Mouse (Mus musculus) CH12F3 (cell line): ENCODE results near the gene Ptgds.

Experiments used
- in situ Hi-C: fragments of 300-500 bp; cut with MboI; formaldehyde crosslinking; loops from 2 replicates; pipeline ENCODE4 v1.14.3; 2020; ENCODE audit warnings: low sequenced_read_pairs

Gene Ptgds

DNA sequence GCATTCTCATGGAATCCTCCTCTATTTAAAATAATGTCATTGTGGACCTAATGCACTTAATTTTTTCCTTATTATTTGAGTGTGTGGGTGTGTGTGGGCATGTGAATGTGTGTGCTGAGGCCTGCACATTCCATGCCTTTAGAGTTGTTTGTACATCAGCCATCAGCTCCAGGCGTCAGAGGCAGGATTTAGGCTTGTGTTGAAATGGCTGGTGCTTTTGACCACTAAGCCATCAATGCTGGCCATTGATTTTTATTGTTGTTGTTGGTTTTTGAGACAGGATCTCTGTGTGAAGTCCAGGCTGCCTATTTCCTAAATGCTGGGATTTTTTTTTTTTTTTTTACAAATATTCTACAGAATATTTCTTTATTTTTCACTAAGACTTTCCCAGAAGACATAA is 16.9 kb downstream of the Ptgds start:
- in situ Hi-C loops: no loop called here

DNA sequence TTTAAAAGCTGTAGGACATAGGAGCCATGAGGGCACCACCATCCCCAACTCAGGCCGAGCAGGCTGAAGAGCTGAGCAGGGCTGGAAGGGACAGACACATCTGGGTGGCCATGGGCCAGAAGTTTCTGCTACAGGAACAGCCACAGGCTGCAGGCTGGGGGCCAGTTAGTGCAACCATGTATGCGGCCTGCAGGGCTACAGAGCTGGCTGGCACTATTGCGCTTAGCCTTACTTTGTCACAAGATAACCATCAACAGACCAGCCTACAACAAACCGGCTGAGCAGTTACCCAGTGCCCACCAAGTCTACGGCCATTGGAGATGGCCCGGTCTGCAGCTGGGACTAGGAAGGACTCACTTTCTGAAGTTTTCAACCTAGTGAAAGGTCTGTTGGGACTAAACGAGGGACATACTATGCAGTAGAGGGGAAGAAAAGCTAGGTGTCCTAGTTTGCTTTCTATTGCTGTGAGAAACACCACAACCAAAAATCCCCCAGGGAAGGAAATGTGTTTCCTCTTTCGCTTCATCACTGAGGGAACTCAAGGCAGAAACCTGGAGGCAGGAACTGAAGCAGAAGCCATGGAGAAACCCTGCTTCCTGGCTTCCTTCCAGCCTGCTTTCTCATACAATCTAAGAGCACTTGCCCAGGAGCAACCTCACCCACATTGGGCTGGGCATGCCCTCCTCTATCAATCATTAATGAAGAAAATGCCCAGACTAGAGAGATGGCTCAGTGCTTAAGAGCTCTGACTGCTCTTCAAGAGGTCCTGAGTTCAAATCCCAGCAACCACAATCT is 18.8 kb downstream of the Ptgds start:
- in situ Hi-C loops: no loop called here

DNA sequence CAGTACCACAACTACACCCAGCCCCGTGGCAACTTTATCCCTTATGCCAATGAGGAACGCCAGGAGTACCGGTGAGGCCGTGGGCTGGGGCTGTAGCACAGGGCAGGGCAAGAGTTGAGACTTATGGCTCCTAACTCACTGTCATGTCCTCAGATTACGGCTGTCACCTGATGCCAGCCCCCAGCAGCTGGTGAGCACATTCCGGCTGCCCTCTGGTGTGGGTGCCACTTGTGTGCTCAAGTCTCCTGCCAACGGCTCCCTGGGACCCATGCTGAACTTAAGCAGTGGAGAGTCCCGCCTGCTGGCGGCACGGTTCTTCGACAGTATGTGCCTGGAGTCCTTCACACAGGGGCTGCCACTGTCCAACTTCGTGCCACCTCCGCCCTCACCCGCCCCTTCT is 27.2 kb downstream of the Ptgds start:
- in situ Hi-C loops: no loop called here

DNA sequence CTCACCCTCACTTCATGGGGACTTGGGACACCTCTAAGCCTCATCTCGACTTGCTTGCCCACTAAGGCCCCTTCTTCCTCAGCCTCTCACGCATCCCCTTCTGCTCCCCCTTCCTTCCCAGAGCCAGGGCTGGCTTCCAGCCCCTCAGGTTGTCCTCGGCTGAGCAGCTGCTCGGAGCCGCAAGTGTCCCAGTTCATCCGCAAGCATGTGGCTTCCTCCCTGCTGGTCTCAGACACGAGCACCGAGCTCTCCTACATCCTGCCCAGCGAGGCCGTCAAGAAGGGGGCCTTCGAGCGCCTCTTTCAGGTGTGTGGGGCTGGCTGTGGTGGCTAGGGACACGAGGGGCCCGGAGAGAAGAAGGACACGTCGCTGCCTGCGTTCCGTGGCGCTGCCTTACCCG is 28.8 kb downstream of the Ptgds start:
- in situ Hi-C loops: no loop called here

DNA sequence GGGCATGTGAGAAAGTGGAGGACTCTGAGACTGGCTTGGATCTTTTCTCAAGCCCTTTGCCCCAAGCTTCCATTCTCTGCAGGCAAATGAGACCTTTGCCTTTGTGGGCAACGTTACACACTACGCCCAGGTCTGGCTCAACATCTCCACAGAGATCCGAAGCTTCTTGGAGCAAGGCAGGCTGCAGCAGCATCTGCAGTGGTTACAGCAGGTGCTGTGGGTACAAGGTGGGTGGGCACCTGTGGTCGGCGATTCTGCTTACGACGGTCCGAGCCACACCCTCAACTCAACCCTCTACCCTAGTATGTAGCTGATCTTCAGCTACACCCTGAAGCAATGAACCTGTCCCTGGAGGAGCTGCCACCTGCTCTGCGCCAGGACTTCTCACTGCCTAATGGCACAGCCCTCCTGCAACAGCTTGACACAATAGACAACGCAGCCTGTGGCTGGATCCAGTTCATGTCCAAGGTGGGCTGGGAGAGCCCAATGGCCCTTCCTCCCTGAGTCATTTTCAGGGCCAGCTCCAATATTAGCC is 33.5 kb downstream of the Ptgds start:
- in situ Hi-C loops: no loop called here

DNA sequence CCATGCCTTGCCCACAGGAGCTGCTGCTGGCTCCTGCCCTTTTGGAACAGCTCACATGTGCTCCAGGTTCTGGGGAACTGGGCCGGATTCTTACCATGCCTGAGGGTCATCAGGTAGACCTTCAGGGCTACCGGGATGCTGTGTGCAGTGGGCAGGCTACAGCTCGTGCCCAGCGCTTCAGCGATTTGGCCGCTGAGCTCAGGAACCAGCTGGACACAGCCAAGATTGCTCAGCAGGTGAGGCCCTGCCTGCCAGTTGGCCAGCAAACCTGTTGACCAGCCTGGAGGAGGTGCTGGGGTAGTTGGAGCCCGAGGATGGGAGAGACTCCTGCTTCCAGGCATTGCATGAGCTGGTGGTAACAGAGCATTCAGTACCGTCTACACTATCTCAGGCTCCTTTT is 35.6 kb downstream of the Ptgds start:
- in situ Hi-C loops: no loop called here

DNA sequence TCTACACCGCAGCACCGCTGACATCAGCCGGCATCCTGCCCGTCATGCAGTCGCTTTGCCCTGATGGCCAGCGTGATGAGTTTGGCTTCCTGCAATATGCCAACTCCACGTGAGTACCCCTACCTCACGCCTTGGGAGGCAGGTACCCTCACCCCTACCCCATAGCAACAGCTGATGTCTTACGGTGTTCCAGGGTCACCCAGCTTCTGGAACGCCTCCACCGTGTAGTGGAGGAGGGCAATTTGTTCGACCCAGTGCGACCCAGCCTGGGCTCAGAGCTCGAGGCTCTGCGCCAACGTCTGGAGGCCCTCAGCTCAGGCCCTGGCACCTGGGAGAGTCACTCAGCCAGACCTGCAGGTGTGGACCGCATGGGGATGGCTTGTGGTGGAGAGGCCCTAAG is 36.7 kb downstream of the Ptgds start:
- in situ Hi-C loops: no loop called here

DNA sequence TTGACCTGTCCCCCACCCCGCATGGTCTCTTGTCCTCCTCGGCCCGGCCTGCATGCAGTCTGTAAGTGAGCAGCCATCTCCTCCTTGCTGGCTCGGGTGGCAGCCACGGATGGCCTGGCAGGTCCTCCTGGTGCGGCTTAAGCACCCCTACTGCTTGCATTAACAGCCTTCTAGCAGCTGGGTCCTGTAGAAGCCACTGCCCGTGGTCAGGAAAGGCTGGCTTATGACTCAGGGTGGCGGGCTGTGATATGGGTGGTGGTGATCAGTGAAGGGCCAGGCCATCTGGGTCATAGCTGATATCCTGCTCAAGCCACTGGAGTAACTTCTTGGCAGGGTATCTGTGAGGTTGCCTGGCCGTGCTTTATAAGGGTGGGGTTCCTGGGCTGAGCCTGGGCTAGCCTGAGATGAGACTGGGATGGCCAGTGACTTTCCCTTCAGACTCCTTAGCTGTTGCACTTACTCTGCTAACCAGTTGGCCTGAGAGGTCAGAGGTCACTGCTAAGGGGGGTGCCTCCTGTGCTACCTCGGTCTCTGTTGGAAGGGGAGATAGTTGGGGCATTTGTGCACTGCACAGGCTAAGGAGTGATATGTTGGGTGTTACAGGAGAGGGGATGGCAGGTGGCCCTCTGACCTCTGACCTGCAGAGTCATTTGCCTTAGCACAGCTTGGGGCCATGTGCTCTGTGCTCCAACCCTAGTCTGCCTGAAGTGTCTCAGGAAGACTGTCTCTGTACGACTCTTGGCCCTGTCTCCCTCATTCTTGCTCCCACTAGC is 37.3 kb downstream of the Ptgds start:
- in situ Hi-C loops: no loop called here

DNA sequence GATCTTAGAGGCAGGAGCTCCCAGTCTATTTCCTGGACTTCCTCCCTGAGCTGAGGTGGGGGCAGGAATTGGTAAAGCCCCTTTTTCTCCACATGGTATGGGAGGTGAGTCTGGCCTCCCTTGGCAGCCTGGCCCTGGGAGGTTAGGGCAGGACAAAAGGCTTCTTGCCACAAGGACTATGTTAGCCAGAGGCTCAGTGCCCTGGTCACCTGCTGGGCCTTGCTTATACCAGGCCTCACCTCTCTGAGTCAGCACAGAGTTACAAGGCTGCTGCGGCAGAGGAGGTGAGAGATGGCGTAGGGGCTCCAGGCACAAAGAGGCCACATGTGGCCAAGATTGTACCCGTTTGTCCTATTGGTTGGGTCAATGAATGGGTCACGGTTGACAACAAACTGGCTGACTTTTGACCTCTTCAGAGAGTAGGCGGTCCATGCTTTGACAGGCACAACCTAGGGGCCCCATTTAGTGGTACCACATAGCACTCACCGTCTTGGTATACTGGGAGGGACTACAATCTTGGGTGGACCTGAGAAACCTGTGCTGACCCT is 38.5 kb downstream of the Ptgds start:
- in situ Hi-C loops: no loop called here

DNA sequence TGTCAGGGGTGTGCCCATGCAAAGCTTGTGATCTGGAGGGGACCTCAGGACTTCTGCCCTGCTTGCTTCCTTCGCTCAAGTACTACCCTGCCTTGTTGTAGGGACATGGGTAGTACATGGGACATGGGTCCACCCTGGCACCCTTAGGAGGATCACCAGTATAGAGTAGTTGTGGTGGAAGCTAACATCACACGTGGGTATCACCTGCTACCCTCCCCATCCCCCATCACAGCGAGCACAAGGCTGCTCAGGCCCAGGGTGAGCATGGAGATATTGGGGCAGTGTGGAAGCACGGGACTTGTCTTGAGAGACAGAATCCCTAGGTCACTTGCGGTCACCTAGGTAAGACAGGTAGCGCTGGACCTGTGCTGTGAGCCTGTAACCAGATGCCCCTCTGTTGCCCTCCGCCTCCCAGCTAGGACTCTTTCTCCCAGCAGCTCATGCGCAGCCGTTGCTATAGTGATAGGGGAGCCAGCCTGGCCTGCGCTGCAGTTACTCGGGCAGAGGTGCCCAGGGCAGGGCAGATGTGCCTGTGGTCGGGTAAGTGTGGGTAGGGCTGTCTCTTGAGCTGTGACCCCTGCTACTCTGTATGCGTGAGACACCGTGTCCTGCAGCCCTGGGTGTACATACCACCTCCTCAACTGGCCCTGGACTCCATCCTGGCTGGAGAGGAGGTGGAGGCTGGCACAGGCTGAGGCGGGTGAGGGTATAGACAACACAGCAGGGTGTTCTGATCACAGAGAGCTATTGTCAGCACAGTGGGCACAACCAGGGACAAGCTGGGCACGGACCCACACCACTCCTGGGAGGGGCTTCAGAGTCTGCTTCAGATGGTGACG is 39.2 kb downstream of the Ptgds start:
- in situ Hi-C loops: no loop called here

DNA sequence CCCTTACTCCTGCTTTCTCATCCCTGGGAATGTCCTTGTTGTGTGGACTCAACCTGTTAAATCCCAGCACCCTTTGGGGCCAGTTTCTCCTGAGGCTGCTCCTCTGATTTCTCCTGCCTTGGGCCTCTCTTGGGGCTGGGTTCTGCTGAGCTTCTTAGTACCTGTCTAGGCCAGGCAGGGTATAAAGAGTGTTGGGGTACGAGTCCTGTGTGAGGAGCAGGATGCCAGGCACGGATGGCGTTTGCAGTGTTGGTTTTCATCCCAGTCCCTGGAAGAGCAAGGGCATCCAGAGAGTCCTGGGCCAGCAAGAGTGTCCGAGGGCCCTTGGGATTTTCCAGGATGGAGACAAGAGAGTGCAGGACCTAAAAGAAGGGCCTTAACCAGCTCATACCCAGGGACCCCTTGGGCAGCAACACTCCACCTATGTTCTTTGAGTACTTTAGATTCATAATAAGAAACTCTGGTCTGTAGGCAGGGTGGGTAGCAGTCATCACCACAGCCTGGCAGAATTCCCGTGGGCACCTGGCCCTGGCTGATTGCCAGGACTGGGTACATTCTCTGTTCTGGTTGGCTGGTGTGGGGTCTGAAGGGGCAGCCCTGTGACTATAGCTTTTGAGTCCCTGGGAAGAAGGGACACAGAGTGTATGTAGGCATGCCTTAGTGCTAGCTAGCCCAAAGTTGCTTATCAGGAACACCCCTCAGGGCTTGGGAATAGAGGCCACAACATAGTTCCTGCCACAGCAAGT is 40.2 kb downstream of the Ptgds start:
- in situ Hi-C loops: no loop called here

DNA sequence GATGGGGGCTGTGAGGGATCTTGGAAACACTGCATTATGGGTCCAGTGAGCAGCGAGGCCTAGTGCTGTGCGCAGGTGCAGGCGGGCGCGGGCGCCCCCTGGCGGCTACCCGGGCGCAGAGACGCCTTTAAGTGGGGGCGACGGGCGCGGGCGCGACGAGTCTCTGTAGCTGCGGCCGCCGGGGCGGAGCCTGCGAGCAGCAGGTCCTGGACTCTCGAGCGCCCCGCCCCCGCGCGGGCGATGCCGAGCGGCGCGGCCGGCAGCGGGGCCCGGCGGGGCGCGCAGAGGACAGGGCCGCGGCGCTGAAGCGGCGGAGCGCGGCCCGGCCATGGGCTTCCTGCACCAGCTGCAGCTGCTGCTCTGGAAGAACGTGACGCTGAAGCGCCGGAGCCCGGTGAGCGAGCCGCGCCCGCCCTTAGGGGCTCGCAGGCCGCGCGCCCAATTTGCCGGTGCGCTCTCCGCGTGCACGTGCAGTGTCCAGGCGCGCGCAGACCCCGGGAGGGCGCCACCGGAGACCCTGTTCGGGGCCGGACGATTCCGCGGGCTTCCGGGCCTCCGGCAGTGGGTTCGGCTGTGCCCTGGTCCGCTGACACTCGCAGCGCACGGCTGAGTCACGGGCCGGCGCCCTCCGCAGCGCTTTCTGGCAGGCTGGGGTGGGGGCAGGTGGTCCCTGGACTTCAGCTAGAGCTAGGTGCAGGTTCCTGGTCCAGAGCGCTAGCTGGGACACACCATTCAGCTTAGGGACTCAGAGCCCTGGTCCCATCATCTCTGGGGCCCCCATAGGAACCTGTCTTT is 41.2 kb downstream of the Ptgds start, which contains the start of gene Abca2:
Abca2 (plus strand) TSS at position 262 of the 795 bp plus-strand sequence.
- in situ Hi-C loops: no loop called here

DNA sequence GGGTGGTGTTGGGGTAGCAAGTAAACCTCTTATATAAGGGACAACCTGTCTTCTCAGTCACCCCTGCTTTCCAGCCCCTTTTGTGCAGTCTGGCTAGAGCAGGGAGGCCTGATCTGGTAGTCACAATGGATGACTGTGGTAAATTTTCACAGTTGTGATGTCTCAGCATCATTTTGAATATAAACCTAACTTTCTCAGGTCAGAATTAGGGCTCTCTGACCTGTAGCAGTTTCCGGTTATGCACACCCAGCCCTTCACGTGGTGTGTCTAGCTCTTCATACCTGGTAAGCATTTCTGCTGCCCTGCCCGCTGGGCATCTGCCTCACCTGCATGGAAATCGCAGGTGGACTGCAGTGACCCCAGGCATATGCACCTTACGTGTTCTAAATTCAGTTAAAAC is 42.6 kb downstream of the Ptgds start:
- in situ Hi-C loops: no loop called here

DNA sequence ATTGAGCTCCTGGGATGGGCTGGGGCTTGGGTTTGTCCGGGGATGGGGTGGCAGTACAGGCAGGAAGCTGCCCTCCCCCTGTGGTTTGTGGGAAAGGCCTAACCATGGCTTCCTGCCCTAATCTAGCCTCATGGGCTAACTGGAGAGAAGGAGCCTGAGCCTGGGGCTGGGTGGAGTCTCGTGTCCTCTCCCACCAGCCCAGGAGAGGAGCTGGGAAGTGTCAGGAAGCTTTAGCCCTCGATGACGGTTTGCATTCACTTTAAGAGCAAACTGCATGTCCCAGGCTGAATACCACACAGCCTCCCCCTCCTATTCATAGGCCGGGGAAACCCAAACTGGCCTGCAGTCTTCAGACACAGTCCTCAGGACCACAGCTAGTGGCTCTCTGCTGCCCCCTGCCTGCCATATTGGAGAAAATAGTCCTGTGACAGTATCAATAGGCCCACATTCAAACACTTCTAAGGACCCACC is 43.1 kb downstream of the Ptgds start:
- in situ Hi-C loops: no loop called here

DNA sequence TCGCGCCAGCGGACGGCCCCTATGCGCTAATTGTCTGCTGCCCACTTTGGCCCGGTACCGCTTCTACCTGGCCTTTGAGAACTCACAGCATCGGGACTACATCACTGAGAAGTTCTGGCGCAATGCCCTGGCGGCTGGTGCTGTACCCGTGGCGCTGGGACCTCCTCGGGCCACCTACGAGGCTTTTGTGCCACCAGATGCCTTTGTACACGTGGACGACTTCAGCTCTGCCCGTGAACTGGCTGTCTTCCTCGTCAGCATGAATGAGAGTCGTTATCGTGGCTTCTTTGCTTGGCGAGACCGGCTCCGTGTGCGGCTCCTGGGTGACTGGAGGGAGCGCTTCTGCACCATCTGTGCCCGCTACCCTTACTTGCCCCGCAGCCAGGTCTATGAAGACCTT is 44.4 kb downstream of the Ptgds start:
- in situ Hi-C loops: no loop called here

DNA sequence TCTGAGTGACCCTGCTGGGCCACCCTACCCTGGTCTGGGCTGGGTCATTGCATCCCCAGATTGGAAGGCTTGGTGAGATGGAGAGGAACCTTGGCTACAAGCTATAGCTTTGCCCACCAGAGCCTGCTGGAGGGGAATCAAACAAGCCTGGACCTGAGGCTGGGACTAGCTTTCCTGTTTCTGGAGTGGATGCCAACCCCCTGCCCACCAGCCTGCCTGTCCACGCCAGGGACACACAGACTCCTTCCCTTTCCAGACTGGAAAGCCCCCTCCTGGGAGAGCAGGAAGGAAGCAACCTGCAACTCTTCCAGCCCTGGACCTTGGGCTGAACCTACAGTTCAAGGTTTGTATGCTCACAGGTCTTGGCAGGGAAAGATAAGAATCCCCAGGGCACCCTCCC is 46.2 kb downstream of the Ptgds start:
- in situ Hi-C loops: no loop called here

DNA sequence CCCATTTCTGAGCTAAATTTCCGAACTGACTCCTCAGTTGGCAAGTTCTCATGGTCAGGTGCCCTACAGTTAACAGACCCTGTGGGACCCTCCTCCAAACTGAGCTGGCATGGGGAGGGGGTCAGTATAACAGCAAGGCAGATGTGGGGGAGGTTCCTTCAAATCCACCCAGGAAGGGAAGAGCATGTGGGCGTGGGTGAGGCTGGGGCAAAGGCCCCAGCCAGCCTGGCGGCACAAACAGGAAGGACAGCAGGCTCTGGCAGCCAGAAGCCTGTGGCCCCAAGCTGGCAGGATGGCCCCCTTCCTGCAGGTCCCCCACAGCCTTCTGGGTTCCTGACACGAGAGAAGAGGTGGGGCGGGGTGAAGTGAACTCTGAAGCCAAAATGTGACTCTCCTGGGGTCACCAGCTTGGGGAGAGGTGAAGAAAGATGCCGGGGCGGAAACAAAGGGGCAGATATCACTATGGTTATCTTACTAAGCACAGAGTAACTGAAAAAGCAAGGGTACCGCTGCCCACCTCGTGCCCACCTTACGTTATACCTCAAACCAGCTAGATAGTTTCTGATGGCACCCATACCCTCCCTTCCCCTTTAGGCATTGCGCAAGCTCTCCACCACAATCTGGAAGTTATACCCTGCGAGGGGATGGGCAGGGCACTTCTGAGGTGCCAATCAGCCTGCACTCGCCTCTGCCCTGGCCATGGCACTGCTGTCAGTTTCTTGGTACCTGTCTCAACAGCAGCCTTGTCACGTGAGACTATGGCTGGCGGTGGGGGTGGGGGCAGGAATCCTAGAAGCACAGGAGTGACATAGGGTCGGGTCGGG is 47.0 kb downstream of the Ptgds start, which contains the start of gene Fut7:
Fut7 (plus strand) TSS at position 681 of the 824 bp plus-strand sequence.
- in situ Hi-C loops: no loop called here

DNA sequence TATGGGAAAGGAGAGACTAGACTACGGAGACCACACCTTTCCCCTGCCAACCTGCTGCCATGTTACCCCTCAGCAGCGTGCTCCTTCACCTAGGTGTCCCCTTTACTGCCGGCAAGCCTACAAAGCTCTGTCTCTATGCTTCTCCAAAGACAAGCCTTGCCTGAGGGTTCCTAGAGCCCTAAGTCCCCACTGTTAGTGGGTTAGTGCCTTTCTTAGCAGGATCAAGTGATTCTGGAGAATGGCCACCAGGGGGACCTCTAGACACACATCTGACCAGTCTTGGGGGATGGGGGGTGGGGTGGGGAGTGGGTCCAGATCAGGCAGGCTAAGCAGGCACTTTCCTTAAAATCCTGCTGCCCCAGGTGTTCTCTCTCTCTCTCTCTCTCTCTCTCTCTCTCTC is 48.0 kb downstream of the Ptgds start:
- in situ Hi-C loops: no loop called here
